Comparison of ENCODE assay signal across 9 mouse cellular contexts in the genomic region with DNA sequence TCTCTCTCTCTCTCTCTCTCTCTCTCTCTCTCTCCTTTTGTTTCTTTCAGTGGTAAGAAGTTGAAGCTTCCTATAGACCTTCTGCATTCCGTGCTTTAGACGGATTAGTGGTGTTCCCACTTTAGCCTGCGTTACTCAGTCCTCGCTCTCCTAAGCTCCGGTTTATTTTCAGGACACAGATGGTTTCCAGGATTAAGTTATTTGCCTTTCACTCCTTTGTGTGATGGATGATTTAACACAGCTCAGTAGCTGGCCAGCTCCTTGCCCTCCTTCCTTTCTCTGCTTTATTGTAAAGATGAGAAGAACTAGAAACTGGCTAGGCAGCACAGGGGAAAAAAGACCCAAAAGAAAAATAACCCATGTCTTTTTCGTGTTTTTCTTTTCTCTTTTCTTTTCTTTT. TPM values are rescaled to one million over a fixed set of nuclear protein-coding genes. Genes with fewer than 3 reads are reported as not detected.
DNase-seq lines count a peak whose midpoint lies in the region; ATAC-seq and TF ChIP-seq lines count a peak whose summit lies in the region.
"Had no signal": no experiment of that assay in that cellular context is flagged by ENCODE, and none has a peak within 500 bp of the region (broad histone marks: within the 10 kb centered on the region; RNA-seq: fewer than 3 reads in every experiment).

No protein-coding gene starts in this region.

- 15% methylated on average over 6 of the region's 6 CpGs for WGBS in heart, embryonic 16.5 days

- H3K4me3 ChIP-seq in heart, embryonic 16.5 days (ENCODE audit: low read length): no peak overlapping the region; the same call in 1 of the 2 replicates
- H3K4me3 ChIP-seq: liver, embryonic 13.5 days had no signal

- H3K9me3 ChIP-seq in heart, embryonic 16.5 days (replicated peaks; ENCODE audit: control insufficient read depth, low read length): no peaks in the 10 kb centered on the region; the same call in 1 of the 2 replicates
- H3K9me3 ChIP-seq: liver, embryonic 13.5 days had no signal

- peaks cover 3% of the 10 kb centered on the region; the same call in 1 of the 2 replicates for H3K4me1 ChIP-seq in heart, embryonic 16.5 days (ENCODE audit: control insufficient read depth, insufficient read depth, low read length)

- H3K36me3 ChIP-seq in heart, embryonic 16.5 days (ENCODE audit: control insufficient read depth, insufficient read depth): no peaks in the 10 kb centered on the region
- H3K36me3 ChIP-seq: liver, embryonic 13.5 days had no signal

- no peak overlapping the region for H3K27ac ChIP-seq in heart, embryonic 16.5 days (ENCODE audit: low read length)
- H3K27ac ChIP-seq: liver, embryonic 13.5 days had no signal

- no peak overlapping the region for H3K9ac ChIP-seq in heart, embryonic 16.5 days (ENCODE audit: low read length)
- H3K9ac ChIP-seq: liver, embryonic 13.5 days had no signal

- no peaks in the 10 kb centered on the region for H3K27me3 ChIP-seq in heart, embryonic 16.5 days (ENCODE audit: control insufficient read depth, insufficient read depth, low read length)

- no peak for ATAC-seq in heart, embryonic 16.5 days (replicated peaks; ENCODE audit: extremely low read depth, insufficient read depth, low FRiP score)

- peak overlapping the region; percentile 58 for H3K4me2 ChIP-seq in heart, embryonic 16.5 days (ENCODE audit: low read depth, low read length)

- no peak for TF ChIP-seq CTCF in brain, embryonic 14.5 days (IDR thresholded peaks at IDR 0.05; ENCODE audit: borderline replicate concordance, extremely low read depth, insufficient read depth, insufficient read length)

- DNase-seq in NIH3T3 (ENCODE audit: low read depth): peak; percentile 60
- DNase-seq in brain, embryonic 14.5 days (ENCODE audit: low read depth): peak; percentile 68
- peak; percentile 7 for DNase-seq in lung, postnatal 36 days
- no peak for DNase-seq in urinary bladder, postnatal 4 days (ENCODE audit: low spot score in 2 of 2)
- no peak for DNase-seq in adrenal gland, postnatal 4 days (ENCODE audit: low spot score in 2 of 2)
- DNase-seq in gastrocnemius, postnatal 4 days (ENCODE audit: low spot score in 2 of 2): no peak
- DNase-seq in spleen, adult 18-20 months: no peak
- DNase-seq: liver, embryonic 13.5 days had no signal

- TF ChIP-seq POLR2A in brain, embryonic 14.5 days (IDR thresholded peaks at IDR 0.05; ENCODE audit: borderline replicate concordance, extremely low read depth, insufficient read depth, insufficient read length, poor library complexity, severe bottlenecking): no peak

RNA-seq across cellular contexts. Expression of gene F2rl1, which starts 23.8 kb away (rescaled TPM):
- polyA plus RNA-seq in brain, embryonic 14.5 days (2012; rRNA removed): 0.43 and 0.44 TPM in 2 replicates
- 1.3 and 1.5 TPM in 2 replicates for polyA plus RNA-seq in heart, embryonic 16.5 days (2015; fragmentation: Nextera tagmentation; extraction: Ambion mirVana)
- total RNA-seq in adrenal gland, postnatal 4 days (2021): 1 to 10 TPM in 1 of 2 experiments, under 1 TPM in 1; 0.42 to 3.1 TPM
- 1 to 10 TPM; 1.4 to 1.6 TPM for total RNA-seq in gastrocnemius, postnatal 4 days (2021)

Comparison
In these comparisons a context has a peak if more than half of its experiments do, and no peak if none do; other contexts are left out.
1. DNase-seq: peak in NIH3T3 (single experiment), brain, embryonic 14.5 days (single experiment) and lung, postnatal 36 days (single experiment); none in urinary bladder, postnatal 4 days (0 of 2), adrenal gland, postnatal 4 days (0 of 2), gastrocnemius, postnatal 4 days (0 of 2) and spleen, adult 18-20 months (0 of 2).